Mouse (Mus musculus) hindbrain, embryonic 15.5 days (tissue): ENCODE data around the gene Kif17. TPM values are rescaled to one million over a fixed set of nuclear protein-coding genes. Genes with fewer than 3 reads are reported as not detected.

ENCODE experiments used
- ATAC-seq: fragments of 200-750 bp; cut with Nextera tagmentation; 2 replicates; pipeline ENCODE4 v1.8.0; 2017; ENCODE audit warnings: low read depth, moderate number of reproducible peaks, moderate TSS enrichment; ENCODE audit not compliant: low FRiP score
- H3K27ac ChIP-seq: fragments of 300-500 bp; sonication (generic); replicated peaks from 2 replicates; pipeline ENCODE4 v1.5.1; 2015; ENCODE audit warnings: mild to moderate bottlenecking, inconsistent platforms
- H3K27me3 ChIP-seq: fragments of 300-500 bp; sonication (generic); 2 replicates; pipeline ENCODE4 v1.6.1; 2015; ENCODE audit warnings: control low read depth, inconsistent platforms
- H3K36me3 ChIP-seq: fragments of 300-500 bp; sonication (generic); 2 replicates; pipeline ENCODE4 v1.6.1; 2015; ENCODE audit warnings: control low read depth, inconsistent platforms
- H3K4me1 ChIP-seq: fragments of 300-500 bp; sonication (generic); replicated peaks from 2 replicates; pipeline ENCODE4 v1.6.1; 2015; ENCODE audit warnings: control low read depth, inconsistent platforms
- H3K4me2 ChIP-seq: fragments of 300-500 bp; sonication (generic); 2 replicates; pipeline ENCODE4 v1.6.1; 2015; ENCODE audit warnings: moderate library complexity, mild to moderate bottlenecking, inconsistent platforms
- H3K4me3 ChIP-seq: fragments of 300-500 bp; sonication (generic); 2 replicates; pipeline ENCODE4 v1.5.1; 2015; ENCODE audit warnings: mild to moderate bottlenecking, inconsistent platforms
- H3K9ac ChIP-seq: fragments of 300-500 bp; sonication (generic); 2 replicates; pipeline ENCODE4 v1.6.1; 2015; ENCODE audit warnings: inconsistent platforms
- H3K9me3 ChIP-seq: fragments of 300-500 bp; sonication (generic); 2 replicates; pipeline ENCODE4 v1.6.1; 2016; ENCODE audit warnings: control low read depth, inconsistent platforms
- WGBS: fragments of 180-500 bp; shearing (Covaris S2); methylation state at CpG from one replicate; pipeline ENCODE4 v1.1.7; 2015; 5-methylcytosine and 5-hydroxymethylcytosine counted together
- polyA plus RNA-seq: library from polyadenylated mRNA; unstranded; fragments of >200 nt; fragmentation: Nextera tagmentation; extraction: Ambion mirVana; gene quantifications from 2 replicates; pipeline ENCODE4 v1.2.1, GENCODE M21; 2015

Kif17 gene
- polyA plus RNA-seq, 1 experiment from 2014 or later = 4.5 TPM

GRCm38 (mm10) chr4:138303742-138304141 lies 53.5 kb downstream of the Kif17 start:
- Histone ChIP-seq H3K4me3 (peak overlapping the region; percentile 79), H3K4me1 (peaks cover 40% of the 10 kb centered on the region), H3K27me3 (no peaks in the 10 kb centered on the region), H3K4me2 (peak overlapping the region; percentile 81), H3K36me3 (no peaks in the 10 kb centered on the region), H3K27ac (peak overlapping the region; percentile 78), H3K9me3 (no peaks in the 10 kb centered on the region), H3K9ac (peak overlapping the region; percentile 41)
- ATAC-seq = no peak
- WGBS = 16% methylated on average over 18 of the region's 18 CpGs

GRCm38 (mm10) chr4:138304340-138305104 lies 54.3 kb downstream of the Kif17 start, which contains the start of gene Ddost:
Ddost (plus strand) TSS chr4:138304730.
- H3K27ac ChIP-seq = peak within 1 kb of the TSS; percentile 82
- 0% methylated on average over 64 of the region's 64 CpGs for WGBS
- H3K36me3 ChIP-seq = peaks cover 4% of the 10 kb centered on the region; the same call in 1 of the 2 replicates
- H3K4me1 ChIP-seq = peaks cover 40% of the 10 kb centered on the region
- peak; percentile 98 for ATAC-seq
- H3K4me3 ChIP-seq = peak within 1 kb of the TSS; percentile 79
- peak within 1 kb of the TSS; percentile 89 for H3K9ac ChIP-seq
- H3K9me3 ChIP-seq = no peaks in the 10 kb centered on the region
- no peaks in the 10 kb centered on the region for H3K27me3 ChIP-seq
- H3K4me2 ChIP-seq = peak within 1 kb of the TSS; percentile 81

GRCm38 (mm10) chr4:138307025-138307424 lies 56.8 kb downstream of the Kif17 start:
- H3K4me3 ChIP-seq = no peak overlapping the region
- H3K4me1 ChIP-seq = peaks cover 40% of the 10 kb centered on the region
- no peak for ATAC-seq
- H3K27me3 ChIP-seq = no peaks in the 10 kb centered on the region
- WGBS = 74% methylated on average over 3 of the region's 3 CpGs
- H3K9me3 ChIP-seq = no peaks in the 10 kb centered on the region
- no peak overlapping the region for H3K27ac ChIP-seq
- peaks cover 17% of the 10 kb centered on the region for H3K36me3 ChIP-seq
- H3K9ac ChIP-seq = no peak overlapping the region
- H3K4me2 ChIP-seq = no peak overlapping the region

- no peak overlapping the region for H3K4me2 ChIP-seq
- H3K27me3 ChIP-seq = no peaks in the 10 kb centered on the region
- H3K4me1 ChIP-seq = peaks cover 40% of the 10 kb centered on the region
- ATAC-seq = no peak
- no peak overlapping the region for H3K9ac ChIP-seq
- 89% methylated on average over 12 of the region's 12 CpGs for WGBS
- H3K4me3 ChIP-seq = no peak overlapping the region
- H3K27ac ChIP-seq = no peak overlapping the region
- peaks cover 24% of the 10 kb centered on the region for H3K36me3 ChIP-seq
- H3K9me3 ChIP-seq = no peaks in the 10 kb centered on the region
These were observed 57.5 kb downstream of the Kif17 start for GRCm38 (mm10) chr4:138307739-138308138.

GRCm38 (mm10) chr4:138310311-138310910 lies 60.2 kb downstream of the Kif17 start:
- peaks cover 24% of the 10 kb centered on the region for H3K4me1 ChIP-seq
- no peaks in the 10 kb centered on the region for H3K9me3 ChIP-seq
- no peaks in the 10 kb centered on the region for H3K27me3 ChIP-seq
- H3K9ac ChIP-seq = no peak overlapping the region
- ATAC-seq = no peak
- peaks cover 51% of the 10 kb centered on the region for H3K36me3 ChIP-seq
- no peak overlapping the region for H3K4me2 ChIP-seq
- H3K27ac ChIP-seq = no peak overlapping the region
- 96% methylated on average over 19 of the region's 19 CpGs for WGBS
- no peak overlapping the region for H3K4me3 ChIP-seq

- H3K4me1 ChIP-seq = peaks cover 12% of the 10 kb centered on the region; the same call in 1 of the 2 replicates
- no peaks in the 10 kb centered on the region for H3K27me3 ChIP-seq
- peaks cover 56% of the 10 kb centered on the region for H3K36me3 ChIP-seq
- WGBS = 70% methylated on average over 8 of the region's 8 CpGs
- no peak overlapping the region for H3K4me3 ChIP-seq
- H3K9ac ChIP-seq = no peak overlapping the region
- H3K9me3 ChIP-seq = no peaks in the 10 kb centered on the region
- ATAC-seq = 0 out of 2 replicates have a peak, but pooled peaks have one; percentile 17
- H3K27ac ChIP-seq = no peak overlapping the region
- no peak overlapping the region for H3K4me2 ChIP-seq
These were observed 61.4 kb downstream of the Kif17 start for GRCm38 (mm10) chr4:138311595-138311994.

- 88% methylated on average over 3 of the region's 3 CpGs for WGBS
- Histone ChIP-seq H3K27ac (no peak overlapping the region), H3K9me3 (no peaks in the 10 kb centered on the region), H3K27me3 (no peaks in the 10 kb centered on the region), H3K36me3 (peaks cover 61% of the 10 kb centered on the region), H3K4me3 (no peak overlapping the region), H3K4me2 (no peak overlapping the region), H3K4me1 (peaks cover 8% of the 10 kb centered on the region; the same call in 1 of the 2 replicates), H3K9ac (no peak overlapping the region)
- no peak for ATAC-seq
These were observed 61.9 kb downstream of the Kif17 start for GRCm38 (mm10) chr4:138312105-138312504.

GRCm38 (mm10) chr4:138313021-138313420 lies 62.8 kb downstream of the Kif17 start:
- Histone ChIP-seq H3K27ac (no peak overlapping the region), H3K4me3 (no peak overlapping the region), H3K4me1 (no peaks in the 10 kb centered on the region), H3K36me3 (peaks cover 63% of the 10 kb centered on the region), H3K9ac (no peak overlapping the region), H3K9me3 (no peaks in the 10 kb centered on the region), H3K4me2 (no peak overlapping the region), H3K27me3 (no peaks in the 10 kb centered on the region)
- 93% methylated on average over 11 of the region's 11 CpGs for WGBS
- no peak for ATAC-seq

- Histone ChIP-seq H3K4me1 (no peaks in the 10 kb centered on the region), H3K36me3 (peaks cover 63% of the 10 kb centered on the region), H3K27ac (no peak overlapping the region), H3K9me3 (no peaks in the 10 kb centered on the region), H3K4me2 (no peak overlapping the region), H3K27me3 (no peaks in the 10 kb centered on the region), H3K9ac (no peak overlapping the region), H3K4me3 (no peak overlapping the region)
- no peak for ATAC-seq
- 92% methylated on average over 4 of the region's 4 CpGs for WGBS
These were observed 63.6 kb downstream of the Kif17 start for GRCm38 (mm10) chr4:138313795-138314194.

- no peaks in the 10 kb centered on the region; the same call in 1 of the 2 replicates for H3K4me1 ChIP-seq
- H3K9me3 ChIP-seq = no peaks in the 10 kb centered on the region
- no peaks in the 10 kb centered on the region for H3K27me3 ChIP-seq
- no peak overlapping the region for H3K4me3 ChIP-seq
- no peak overlapping the region for H3K4me2 ChIP-seq
- H3K27ac ChIP-seq = no peak overlapping the region
- WGBS = 69% methylated on average over 9 of the region's 9 CpGs
- peaks cover 54% of the 10 kb centered on the region for H3K36me3 ChIP-seq
- no peak overlapping the region for H3K9ac ChIP-seq
- no peak for ATAC-seq
These were observed 65.5 kb downstream of the Kif17 start for GRCm38 (mm10) chr4:138315781-138316180.

GRCm38 (mm10) chr4:138316369-138316768 lies 66.1 kb downstream of the Kif17 start:
- H3K27ac ChIP-seq = no peak overlapping the region
- no peaks in the 10 kb centered on the region for H3K27me3 ChIP-seq
- H3K36me3 ChIP-seq = peaks cover 50% of the 10 kb centered on the region
- no peaks in the 10 kb centered on the region; the same call in 1 of the 2 replicates for H3K4me1 ChIP-seq
- H3K9ac ChIP-seq = no peak overlapping the region
- WGBS = 88% methylated on average over 6 of the region's 6 CpGs
- no peak overlapping the region for H3K4me3 ChIP-seq
- no peak for ATAC-seq
- H3K9me3 ChIP-seq = no peaks in the 10 kb centered on the region
- H3K4me2 ChIP-seq = no peak overlapping the region

GRCm38 (mm10) chr4:138318509-138319266 lies 68.5 kb downstream of the Kif17 start:
- H3K9me3 ChIP-seq = no peaks in the 10 kb centered on the region
- no peak overlapping the region for H3K27ac ChIP-seq
- H3K4me3 ChIP-seq = no peak overlapping the region
- no peak overlapping the region for H3K4me2 ChIP-seq
- WGBS = 54% methylated on average over 6 of the region's 6 CpGs
- peak; percentile 43; the same call in 1 of the 2 replicates for ATAC-seq
- H3K9ac ChIP-seq = no peak overlapping the region
- H3K36me3 ChIP-seq = peaks cover 33% of the 10 kb centered on the region
- no peaks in the 10 kb centered on the region for H3K27me3 ChIP-seq
- peaks cover 15% of the 10 kb centered on the region for H3K4me1 ChIP-seq
